Mouse (Mus musculus) lung, embryonic 15.5 days (tissue): ENCODE data around the gene 1700066M21Rik. TPM values are rescaled to one million over a fixed set of nuclear protein-coding genes. Genes with fewer than 3 reads are reported as not detected.

ENCODE experiments used
- polyA plus RNA-seq: library from polyadenylated mRNA; unstranded; fragments of >200 nt; fragmentation: Nextera tagmentation; extraction: Ambion mirVana; gene quantifications from 2 replicates; pipeline ENCODE4 v1.2.1, GENCODE M21; 2015

1700066M21Rik gene
- polyA plus RNA-seq, 1 experiment from 2014 or later = 14.9 TPM

Other genes with a start within 250 kb of the 1700066M21Rik start
- 17.2 and 17.8 TPM in 2 replicates for gene Maip1, start 28.7 kb downstream of the 1700066M21Rik start, polyA plus RNA-seq
- 32.4 and 36.3 TPM in 2 replicates for gene Tyw5, start 29.5 kb downstream of the 1700066M21Rik start, polyA plus RNA-seq